Mouse (Mus musculus) erythroblast, embryonic 14.5 days (primary cell): ENCODE measurements around the gene Wls.

ENCODE experiments used
- GATA1 ChIP-seq: IDR thresholded peaks from 2 replicates; pipeline ENCODE4 v1.6.1; 2012; ENCODE audit warnings: low read length, inconsistent platforms, mixed read lengths
- TAL1 ChIP-seq: IDR thresholded peaks from 3 replicates; pipeline ENCODE4 v1.6.1; 2012; ENCODE audit warnings: low read length, inconsistent platforms, mixed read lengths

GRCm38 (mm10) chr3:159885781-159886400 is 46.4 kb downstream of the Wls start:
- TF ChIP-seq GATA1 (no peak), TAL1 (no peak)
